Mouse (Mus musculus) Patski (cell line): ENCODE results near the gene Bag3. TPM values are rescaled to one million over a fixed set of nuclear protein-coding genes. Genes with fewer than 3 reads are reported as not detected.

Experiments used
- ATAC-seq: fragments of 100-300 bp; one replicate; pipeline ENCODE4 v1.8.0; 2021
- CTCF ChIA-PET: fragments of 350-600 bp; sonication (Branson Sonifier 250); formaldehyde crosslinking; loops from one replicate; lab custom pipeline; 2022; ENCODE audit warnings: inconsistent platforms; lab: Charles Lee
- POLR2A ChIA-PET: fragments of 350-600 bp; sonication (Branson Sonifier 250); formaldehyde crosslinking; loops from one replicate; lab custom pipeline; 2022; ENCODE audit warnings: antibody characterized with exemption, inconsistent platforms; lab: Charles Lee
- DNase-seq: peaks from one replicate; pipeline ENCODE4 v3.0.0-alpha.2; 2011; ENCODE audit warnings: low read depth, low spot score
- H3K27me3 ChIP-seq: fragments of 371-371 bp; one replicate; pipeline ENCODE4 v1.5.1; 2021
- CTCF ChIP-seq: fragments of 100-300 bp; IDR thresholded peaks from one replicate; pipeline ENCODE4 v1.5.1; 2021
- in situ Hi-C: fragments of 300-500 bp; cut with MboI; formaldehyde crosslinking; loops from 3 replicates; pipeline ENCODE4 v1.11.1; 2018; ENCODE audit warnings: low pct_unique_long_range_greater_than_20kb, mixed read lengths
- polyA plus RNA-seq: library from polyadenylated mRNA; unstranded; gene quantifications from one replicate; pipeline ENCODE4 v1.2.3, GENCODE M21; 2021

Bag3 gene
- polyA plus RNA-seq, 1 experiment from 2014 or later = 56.0 TPM

GRCm38 (mm10) chr7:128519316-128520050 lies 3.9 kb upstream of the Bag3 start:
- no peaks in the 10 kb centered on the region for H3K27me3 ChIP-seq
- no peak for ATAC-seq
- POLR2A ChIA-PET = no interaction called here
- DNase-seq = no peak
- CTCF ChIA-PET = interaction anchor here (1.0 kb wide), 1 partner anchor 45 kb away, joined by 3 read pairs; no protein-coding TSS in a partner anchor
- no peak for TF ChIP-seq CTCF
- in situ Hi-C loops = loop anchor here (5.0 to 10.0 kb wide), 2 partner anchors 63 to 155 kb away; no protein-coding TSS in a partner anchor

GRCm38 (mm10) chr7:128523962-128524581 lies 656 bp downstream of the Bag3 start:
- ChIA-PET CTCF (interaction anchor here (1.7 kb wide), 1 partner anchor 50 kb away, joined by 8 read pairs; no protein-coding TSS in a partner anchor), POLR2A (interaction anchor here (0.6 to 1.9 kb wide), 6 partner anchors 15 to 166 kb away, joined by 3 to 5 read pairs (median 3); no protein-coding TSS in a partner anchor)
- peak; percentile 70 for ATAC-seq
- DNase-seq = no peak
- H3K27me3 ChIP-seq = no peaks in the 10 kb centered on the region
- no peak for TF ChIP-seq CTCF
- in situ Hi-C loops = loop anchor here (5.0 to 10.0 kb wide), 2 partner anchors 58 to 151 kb away; no protein-coding TSS in a partner anchor

GRCm38 (mm10) chr7:128524641-128525040 lies 1.2 kb downstream of the Bag3 start:
- ATAC-seq (no peak), DNase-seq (no peak)
- ChIA-PET CTCF (no interaction called here), POLR2A (interaction anchor here (0.6 kb wide), 1 partner anchor 65 kb away, joined by 5 read pairs; no protein-coding TSS in a partner anchor)
- in situ Hi-C loops = loop anchor here (5.0 to 10.0 kb wide), 2 partner anchors 58 to 150 kb away; no protein-coding TSS in a partner anchor
- H3K27me3 ChIP-seq = no peaks in the 10 kb centered on the region
- no peak for TF ChIP-seq CTCF

GRCm38 (mm10) chr7:128526611-128527010 lies 3.2 kb downstream of the Bag3 start:
- ChIA-PET POLR2A (no interaction called here), CTCF (no interaction called here)
- ATAC-seq (no peak), DNase-seq (no peak)
- H3K27me3 ChIP-seq = no peaks in the 10 kb centered on the region
- TF ChIP-seq CTCF = no peak
- in situ Hi-C loops = loop anchor here (10.0 kb wide), 1 partner anchor 148 kb away; no protein-coding TSS in a partner anchor

GRCm38 (mm10) chr7:128528596-128528995 lies 5.2 kb downstream of the Bag3 start:
- in situ Hi-C loops = loop anchor here (10.0 kb wide), 1 partner anchor 146 kb away; no protein-coding TSS in a partner anchor
- ChIA-PET POLR2A (no interaction called here), CTCF (interaction anchor here (1.5 kb wide), 1 partner anchor 17 kb away, joined by 3 read pairs; no protein-coding TSS in a partner anchor)
- H3K27me3 ChIP-seq = no peaks in the 10 kb centered on the region
- DNase-seq (no peak), ATAC-seq (no peak)
- no peak for TF ChIP-seq CTCF

- in situ Hi-C loops = loop anchor here (10.0 kb wide), 1 partner anchor 146 kb away; no protein-coding TSS in a partner anchor
- H3K27me3 ChIP-seq = no peaks in the 10 kb centered on the region
- ChIA-PET CTCF (interaction anchor here (0.8 kb wide), 1 partner anchor 22 kb away, joined by 3 read pairs; no protein-coding TSS in a partner anchor), POLR2A (no interaction called here)
- no peak for DNase-seq
- no peak for ATAC-seq
- no peak for TF ChIP-seq CTCF
Observed at GRCm38 (mm10) chr7:128529126-128529525, 5.7 kb downstream of the Bag3 start.

- TF ChIP-seq CTCF = no peak
- POLR2A ChIA-PET = interaction anchor here (1.0 kb wide), 1 partner anchor 152 kb away, joined by 7 read pairs; no protein-coding TSS in a partner anchor
- CTCF ChIA-PET = interaction anchor here (0.8 kb wide), 1 partner anchor 22 kb away, joined by 3 read pairs; no protein-coding TSS in a partner anchor
- DNase-seq (no peak), ATAC-seq (no peak)
- H3K27me3 ChIP-seq = no peaks in the 10 kb centered on the region
- in situ Hi-C loops = loop anchor here (10.0 kb wide), 1 partner anchor 145 kb away; no protein-coding TSS in a partner anchor
Observed at GRCm38 (mm10) chr7:128529574-128530051, 6.2 kb downstream of the Bag3 start.

- in situ Hi-C loops = no loop called here
- POLR2A ChIA-PET = no interaction called here
- no peak for DNase-seq
- no peak for TF ChIP-seq CTCF
- CTCF ChIA-PET = no interaction called here
- ATAC-seq = no peak
- no peaks in the 10 kb centered on the region for H3K27me3 ChIP-seq
Observed at GRCm38 (mm10) chr7:128531031-128531430, 7.6 kb downstream of the Bag3 start.

GRCm38 (mm10) chr7:128531929-128532328 lies 8.5 kb downstream of the Bag3 start:
- CTCF ChIA-PET = interaction anchor here (1.0 kb wide), 2 partner anchors 81 to 141 kb away, joined by 3 to 4 read pairs; no protein-coding TSS in a partner anchor
- no peak for DNase-seq
- ATAC-seq = peak; percentile 78
- no peaks in the 10 kb centered on the region for H3K27me3 ChIP-seq
- TF ChIP-seq CTCF = no peak
- POLR2A ChIA-PET = interaction anchor here (0.8 kb wide), 1 partner anchor 155 kb away, joined by 3 read pairs; no protein-coding TSS in a partner anchor
- in situ Hi-C loops = no loop called here
